Mouse (Mus musculus): ENCODE data around the gene Txnl4b. TPM values are rescaled to one million over a fixed set of nuclear protein-coding genes. Genes with fewer than 3 reads are reported as not detected.
A peak's percentile ranks its signal among the peaks of the same experiment; 100 is the strongest.

Gene Txnl4b
- polyA plus RNA-seq, 1 experiment from 2014 or later = 30.5 TPM

DNA sequence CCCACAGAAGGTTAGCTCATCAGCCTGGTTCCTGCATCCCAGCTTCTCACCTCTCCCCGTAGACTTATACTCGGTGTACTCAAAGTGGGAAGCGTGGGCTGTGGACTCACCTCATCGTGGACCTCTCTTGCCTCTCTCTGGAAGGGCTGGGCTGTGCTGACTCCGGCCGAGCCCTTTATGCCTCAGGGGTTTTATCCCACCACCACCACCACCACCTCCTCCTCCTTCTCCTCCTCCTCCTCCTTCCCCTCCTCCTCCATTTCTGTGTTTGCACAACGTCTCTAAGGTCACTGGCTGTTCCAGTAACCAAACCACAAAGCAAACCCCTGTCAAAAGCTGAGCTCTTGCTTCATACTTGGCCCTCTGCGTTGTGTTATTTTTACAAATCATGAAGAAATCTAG is 13.2 kb downstream of the Txnl4b start, which contains the start of gene Hp:
Hp (minus strand) TSS at position 273 of the 402 bp plus-strand sequence.
- Histone ChIP-seq H3K4me1 (replicated peaks) (no peaks in the 10 kb centered on the region), H3K9me3 (no peaks in the 10 kb centered on the region), H3K4me3 (no peak within 1 kb of the TSS), H3K27me3 (ENCODE audit: insufficient read depth, poor library complexity, severe bottlenecking) (no peaks in the 10 kb centered on the region), H3K36me3 (0 out of 2 replicates have a peak, but pooled peaks cover 5% of the 10 kb centered on the region), H3K27ac (no peak within 1 kb of the TSS)
- DNase-seq (ENCODE audit: low spot score) = no peak
- 78% methylated on average over 8 of the region's 8 CpGs for WGBS

DNA sequence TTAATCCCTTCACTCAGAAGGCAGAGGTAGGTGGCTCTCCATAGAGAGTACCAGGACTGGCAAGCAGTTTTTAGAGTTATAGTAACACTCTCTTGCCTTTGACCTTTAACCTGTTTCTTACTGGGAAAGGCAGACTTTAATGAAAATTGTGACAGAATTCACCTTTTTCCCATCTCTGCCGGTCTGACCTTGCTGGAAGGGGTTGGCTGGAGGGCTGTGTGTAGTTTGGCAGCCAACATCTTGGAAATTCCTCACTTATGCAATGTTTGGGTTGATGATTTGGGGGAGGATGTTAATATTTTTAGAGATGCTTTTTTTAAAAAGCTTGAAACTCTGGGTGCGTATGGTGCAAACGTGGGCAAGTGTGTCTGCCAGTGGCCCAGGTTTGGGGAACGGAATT is 18.6 kb downstream of the Txnl4b start:
- H3K9me3 ChIP-seq = no peaks in the 10 kb centered on the region
- no peak for DNase-seq (ENCODE audit: low spot score)
- no peaks in the 10 kb centered on the region for H3K27me3 ChIP-seq (ENCODE audit: insufficient read depth, poor library complexity, severe bottlenecking)
- H3K4me3 ChIP-seq = no peak overlapping the region
- 86% methylated on average over 4 of the region's 4 CpGs for WGBS
- H3K36me3 ChIP-seq = no peaks in the 10 kb centered on the region
- H3K4me1 ChIP-seq (replicated peaks) = no peaks in the 10 kb centered on the region
- no peak overlapping the region for H3K27ac ChIP-seq

DNA sequence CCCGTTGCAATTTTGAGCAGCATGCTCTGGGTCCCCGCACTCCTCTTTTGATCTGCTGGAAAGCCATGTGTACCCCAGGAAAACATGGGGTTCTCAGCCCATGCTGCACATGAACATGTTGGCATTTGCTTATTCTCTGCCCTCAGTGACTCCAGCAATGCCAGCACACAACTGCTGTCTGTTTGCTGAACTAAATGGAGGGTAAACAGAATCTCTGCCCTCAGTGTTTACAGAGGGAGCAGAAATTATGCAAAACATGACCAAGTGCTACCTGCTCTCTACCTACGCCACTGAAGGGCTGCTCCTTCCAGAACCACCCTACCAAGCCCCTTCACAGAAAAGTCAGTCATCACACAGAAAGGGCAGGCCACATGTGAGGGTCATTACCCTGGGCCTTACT is 19.1 kb downstream of the Txnl4b start:
- no peak for DNase-seq (ENCODE audit: low spot score)
- H3K27me3 ChIP-seq (ENCODE audit: insufficient read depth, poor library complexity, severe bottlenecking) = no peaks in the 10 kb centered on the region
- no peaks in the 10 kb centered on the region for H3K36me3 ChIP-seq
- H3K4me3 ChIP-seq = no peak overlapping the region
- no peaks in the 10 kb centered on the region for H3K4me1 ChIP-seq (replicated peaks)
- no peaks in the 10 kb centered on the region for H3K9me3 ChIP-seq
- H3K27ac ChIP-seq = no peak overlapping the region
- 93% methylated on average over 3 of the region's 3 CpGs for WGBS

DNA sequence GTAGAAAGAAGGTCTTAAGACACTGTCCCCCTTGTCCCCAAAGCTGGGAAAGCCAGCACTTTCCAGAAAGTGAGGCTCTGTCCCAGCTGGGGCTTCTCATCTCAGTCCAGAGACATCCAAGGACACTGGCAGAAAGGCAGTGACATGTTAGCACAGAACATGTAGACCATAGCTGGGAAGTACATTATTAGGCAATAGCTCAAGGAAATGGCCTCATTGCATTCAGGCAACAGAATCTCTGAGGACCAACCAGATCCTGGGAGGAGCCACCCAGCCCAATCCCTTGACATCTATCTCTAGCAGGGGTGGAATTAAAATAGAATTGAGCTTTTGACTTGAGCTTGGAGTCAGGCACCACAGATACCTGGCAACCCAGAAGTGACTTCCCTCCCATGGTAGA is 20.0 kb downstream of the Txnl4b start:
- H3K9me3 ChIP-seq = no peaks in the 10 kb centered on the region
- no peaks in the 10 kb centered on the region for H3K36me3 ChIP-seq
- no peaks in the 10 kb centered on the region for H3K4me1 ChIP-seq (replicated peaks)
- H3K4me3 ChIP-seq = no peak overlapping the region
- no peak for DNase-seq (ENCODE audit: low spot score)
- no peak overlapping the region for H3K27ac ChIP-seq
- H3K27me3 ChIP-seq (ENCODE audit: insufficient read depth, poor library complexity, severe bottlenecking) = no peaks in the 10 kb centered on the region

DNA sequence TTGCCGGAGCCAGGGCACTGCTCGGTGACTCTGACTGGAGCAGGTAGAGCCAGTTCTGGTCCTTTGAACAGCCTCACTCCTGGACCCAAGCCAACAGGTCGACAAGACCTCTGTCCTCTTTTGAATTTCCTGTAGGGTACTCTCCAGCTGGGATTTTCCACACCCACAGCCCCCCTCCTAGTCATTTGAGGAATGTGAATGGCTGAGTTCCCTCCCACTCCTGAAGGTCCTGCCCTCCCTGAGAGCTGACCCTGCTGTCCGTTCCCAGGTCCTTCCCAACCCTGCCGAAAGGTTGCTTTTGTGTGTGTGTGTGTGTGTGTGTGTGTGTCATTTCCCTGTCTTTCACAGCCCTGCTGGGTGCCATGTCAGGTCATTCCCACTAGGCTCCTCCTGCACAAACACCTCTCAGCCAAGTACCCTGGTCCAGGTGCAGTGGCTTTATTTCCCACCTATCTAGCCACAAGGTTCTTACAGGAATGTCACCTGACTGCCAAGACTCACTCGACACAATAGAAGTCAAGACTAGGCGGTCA is 21.3 kb downstream of the Txnl4b start:
- no peaks in the 10 kb centered on the region for H3K9me3 ChIP-seq
- H3K4me1 ChIP-seq (replicated peaks) = no peaks in the 10 kb centered on the region
- 71% methylated on average over 7 of the region's 7 CpGs for WGBS
- no peak overlapping the region for H3K27ac ChIP-seq
- peaks cover 6% of the 10 kb centered on the region for H3K36me3 ChIP-seq
- H3K27me3 ChIP-seq (ENCODE audit: insufficient read depth, poor library complexity, severe bottlenecking) = no peaks in the 10 kb centered on the region
- no peak for DNase-seq (ENCODE audit: low spot score)
- no peak overlapping the region for H3K4me3 ChIP-seq

DNA sequence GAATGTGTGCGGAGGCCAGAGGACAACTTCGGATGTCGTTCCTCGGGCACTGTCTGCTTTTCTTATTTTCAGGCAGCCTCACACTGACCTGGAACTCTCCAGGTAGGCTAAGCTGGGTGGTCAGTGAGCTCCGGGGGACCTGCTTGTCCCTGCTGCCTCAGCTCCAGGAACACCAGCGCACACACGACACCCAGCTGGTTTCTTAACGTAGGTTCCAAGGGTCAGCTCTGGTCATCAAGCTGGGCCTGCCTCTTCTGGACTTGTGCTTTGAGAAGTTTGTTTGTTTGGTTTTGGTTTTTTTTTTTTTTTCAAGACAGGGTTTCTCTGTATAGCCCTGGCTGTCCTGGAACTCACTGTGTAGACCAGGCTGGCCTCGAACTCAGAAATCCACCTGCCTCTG is 25.2 kb downstream of the Txnl4b start:
- peaks cover 41% of the 10 kb centered on the region for H3K36me3 ChIP-seq
- no peak overlapping the region for H3K4me3 ChIP-seq
- no peak for DNase-seq (ENCODE audit: low spot score)
- H3K27me3 ChIP-seq (ENCODE audit: insufficient read depth, poor library complexity, severe bottlenecking) = no peaks in the 10 kb centered on the region
- 87% methylated on average over 9 of the region's 9 CpGs for WGBS
- H3K4me1 ChIP-seq (replicated peaks) = no peaks in the 10 kb centered on the region
- no peak overlapping the region for H3K27ac ChIP-seq
- H3K9me3 ChIP-seq = no peaks in the 10 kb centered on the region

DNA sequence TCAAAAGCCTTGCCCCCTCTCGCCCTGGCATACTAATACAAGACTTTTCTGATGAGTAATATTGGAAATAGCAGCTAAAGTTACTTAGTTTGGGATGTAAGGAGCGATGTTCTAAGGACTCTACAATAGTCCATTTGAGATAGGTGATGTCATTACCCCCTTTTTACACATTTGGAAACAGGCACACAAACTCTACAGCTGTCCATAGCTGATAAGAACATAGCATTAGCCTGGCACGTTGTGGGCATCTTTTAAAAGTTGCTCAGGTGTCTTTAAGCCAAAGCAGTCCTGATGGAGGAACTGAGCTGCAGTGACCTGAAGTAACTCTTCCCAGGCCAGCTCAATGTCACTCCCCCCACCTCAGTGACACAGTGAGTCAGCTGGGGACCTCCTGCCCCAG is 25.7 kb downstream of the Txnl4b start:
- no peak for DNase-seq (ENCODE audit: low spot score)
- H3K4me1 ChIP-seq (replicated peaks) = no peaks in the 10 kb centered on the region
- no peak overlapping the region for H3K4me3 ChIP-seq
- no peaks in the 10 kb centered on the region for H3K9me3 ChIP-seq
- peaks cover 43% of the 10 kb centered on the region for H3K36me3 ChIP-seq
- H3K27me3 ChIP-seq (ENCODE audit: insufficient read depth, poor library complexity, severe bottlenecking) = no peaks in the 10 kb centered on the region
- no peak overlapping the region for H3K27ac ChIP-seq
- WGBS = 79% methylated on average over 3 of the region's 3 CpGs

DNA sequence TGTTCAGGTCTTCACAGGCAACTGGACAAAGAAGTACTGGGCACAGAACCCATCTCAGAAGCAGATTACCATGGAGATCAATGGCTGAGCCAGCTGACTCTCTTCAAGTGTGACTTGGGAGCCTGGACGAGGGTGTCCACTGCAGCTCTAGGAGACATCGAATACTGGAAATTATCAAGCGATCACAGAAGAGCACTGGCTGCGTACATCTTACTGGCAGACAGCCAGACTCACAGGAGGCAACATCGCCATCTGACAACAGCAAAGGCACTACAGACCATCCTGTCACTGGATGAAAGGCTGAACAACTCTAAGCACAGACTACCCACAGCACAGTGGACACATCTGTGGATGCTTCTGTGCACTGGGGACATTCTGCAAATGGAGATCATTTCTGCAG is 26.5 kb downstream of the Txnl4b start:
- H3K9me3 ChIP-seq = no peaks in the 10 kb centered on the region
- H3K36me3 ChIP-seq = peaks cover 51% of the 10 kb centered on the region
- 95% methylated on average over 5 of the region's 5 CpGs for WGBS
- no peak for DNase-seq (ENCODE audit: low spot score)
- no peaks in the 10 kb centered on the region for H3K27me3 ChIP-seq (ENCODE audit: insufficient read depth, poor library complexity, severe bottlenecking)
- no peak overlapping the region for H3K27ac ChIP-seq
- H3K4me1 ChIP-seq (replicated peaks) = no peaks in the 10 kb centered on the region
- H3K4me3 ChIP-seq = no peak overlapping the region

DNA sequence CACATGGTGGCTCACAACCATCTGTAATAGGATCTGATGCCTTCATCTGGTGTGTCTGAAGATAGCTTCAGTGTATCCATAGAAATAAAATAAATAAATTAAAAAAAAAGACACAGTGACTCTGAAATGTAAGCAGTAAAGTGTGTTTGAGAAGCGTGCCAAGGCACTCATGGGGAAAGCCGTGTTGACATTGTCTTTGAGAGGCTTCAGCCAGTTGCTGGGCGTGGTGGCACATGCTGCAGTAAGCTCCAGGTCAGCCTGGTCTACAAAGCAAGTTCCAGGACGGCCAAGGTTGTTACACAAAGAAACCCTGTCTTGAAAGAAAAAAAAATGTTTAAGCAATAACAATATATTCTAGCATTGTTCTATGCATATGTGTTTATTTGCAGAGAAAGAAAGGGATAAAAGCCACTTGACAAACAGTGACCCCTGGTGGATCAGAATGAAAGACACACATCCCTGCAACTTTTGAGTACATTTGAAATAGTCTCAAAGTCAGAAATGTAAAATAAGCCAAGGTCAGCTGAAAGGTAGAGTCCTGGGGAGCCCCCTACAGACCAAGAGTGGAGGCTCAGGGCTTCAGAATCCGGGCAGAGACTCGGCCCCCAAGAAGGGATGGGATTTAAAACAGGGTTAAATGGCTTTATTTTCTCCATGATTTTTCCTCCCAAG is 27.6 kb downstream of the Txnl4b start:
- 82% methylated on average over 6 of the region's 6 CpGs for WGBS
- H3K4me1 ChIP-seq (replicated peaks) = no peaks in the 10 kb centered on the region
- H3K9me3 ChIP-seq = no peaks in the 10 kb centered on the region
- no peak for DNase-seq (ENCODE audit: low spot score)
- H3K4me3 ChIP-seq = no peak overlapping the region
- H3K36me3 ChIP-seq = peaks cover 51% of the 10 kb centered on the region
- H3K27ac ChIP-seq = no peak overlapping the region
- no peaks in the 10 kb centered on the region for H3K27me3 ChIP-seq (ENCODE audit: insufficient read depth, poor library complexity, severe bottlenecking)

DNA sequence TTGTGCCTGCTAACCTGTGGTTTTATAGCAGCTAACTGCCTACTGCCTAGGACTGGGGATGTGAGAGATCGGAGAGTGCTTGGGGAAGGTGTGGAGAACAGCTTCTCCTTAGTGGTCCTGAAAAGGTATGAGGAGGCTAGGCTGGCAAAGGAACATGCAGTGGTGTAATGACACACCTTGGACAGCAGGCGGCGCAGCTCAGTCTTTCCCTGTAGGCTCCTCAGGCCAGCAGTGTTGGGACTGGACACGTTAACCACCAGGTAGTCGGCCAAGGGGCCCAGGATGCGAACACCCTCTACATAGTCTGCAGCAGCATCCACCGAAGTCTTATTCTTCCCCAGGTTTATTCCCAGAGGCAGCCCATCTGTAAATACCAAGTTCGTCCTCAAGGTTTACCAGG is 30.2 kb downstream of the Txnl4b start:
- H3K27me3 ChIP-seq (ENCODE audit: insufficient read depth, poor library complexity, severe bottlenecking) = no peaks in the 10 kb centered on the region
- no peak overlapping the region for H3K27ac ChIP-seq
- DNase-seq (ENCODE audit: low spot score) = peak; percentile 61
- no peak overlapping the region for H3K4me3 ChIP-seq
- 55% methylated on average over 8 of the region's 8 CpGs for WGBS
- peaks cover 72% of the 10 kb centered on the region for H3K36me3 ChIP-seq
- H3K9me3 ChIP-seq = no peaks in the 10 kb centered on the region
- H3K4me1 ChIP-seq (replicated peaks) = no peaks in the 10 kb centered on the region

DNA sequence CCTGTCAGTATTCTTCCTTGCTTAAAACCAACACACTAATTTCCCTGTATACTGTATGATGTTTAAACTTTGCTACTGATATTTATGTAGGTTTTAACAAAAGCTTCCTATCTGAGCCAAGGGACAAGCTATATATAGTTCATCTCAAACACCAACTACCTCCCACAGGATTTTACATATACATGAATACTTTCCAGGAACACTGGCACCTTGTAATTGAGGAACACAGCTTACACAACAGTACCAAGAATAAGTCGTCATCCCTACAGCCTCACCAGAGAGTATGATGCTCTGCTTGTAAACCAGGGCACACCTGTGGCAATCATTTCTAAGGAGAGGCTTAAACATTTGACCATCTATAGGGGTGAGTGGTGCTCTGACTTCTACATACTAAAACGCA is 41.0 kb downstream of the Txnl4b start:
- Histone ChIP-seq H3K27me3 (ENCODE audit: insufficient read depth, poor library complexity, severe bottlenecking) (no peaks in the 10 kb centered on the region), H3K9me3 (no peaks in the 10 kb centered on the region), H3K4me1 (replicated peaks) (peaks cover 19% of the 10 kb centered on the region), H3K4me3 (no peak overlapping the region), H3K27ac (no peak overlapping the region), H3K36me3 (peaks cover 44% of the 10 kb centered on the region)
- 86% methylated on average over 2 of the region's 2 CpGs for WGBS
- DNase-seq (ENCODE audit: low spot score) = no peak

DNA sequence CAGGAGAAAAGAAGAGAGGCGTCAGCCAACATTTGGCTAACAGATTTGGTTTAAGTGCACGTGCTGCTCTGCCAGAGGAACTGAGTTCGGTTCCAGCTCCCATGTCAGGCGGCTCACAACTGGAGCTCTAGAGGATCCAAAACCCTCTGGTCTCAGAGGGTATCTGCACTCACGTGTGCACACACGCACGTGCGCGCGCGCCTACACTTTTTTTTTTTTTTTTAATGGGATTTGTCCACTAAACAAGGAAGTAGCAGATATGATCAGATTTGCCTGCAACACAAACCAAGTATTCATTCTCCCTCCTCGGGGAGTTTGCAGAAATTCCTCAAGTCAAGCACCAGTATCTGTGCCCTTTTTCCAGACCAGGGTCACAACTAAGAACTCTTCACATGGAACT is 42.0 kb downstream of the Txnl4b start:
- no peak for DNase-seq (ENCODE audit: low spot score)
- WGBS = 13% methylated on average over 12 of the region's 12 CpGs
- Histone ChIP-seq H3K9me3 (no peaks in the 10 kb centered on the region), H3K27ac (peak overlapping the region; percentile 91), H3K27me3 (ENCODE audit: insufficient read depth, poor library complexity, severe bottlenecking) (no peaks in the 10 kb centered on the region), H3K36me3 (peaks cover 34% of the 10 kb centered on the region), H3K4me1 (replicated peaks) (peaks cover 19% of the 10 kb centered on the region), H3K4me3 (peak overlapping the region; percentile 69)

DNA sequence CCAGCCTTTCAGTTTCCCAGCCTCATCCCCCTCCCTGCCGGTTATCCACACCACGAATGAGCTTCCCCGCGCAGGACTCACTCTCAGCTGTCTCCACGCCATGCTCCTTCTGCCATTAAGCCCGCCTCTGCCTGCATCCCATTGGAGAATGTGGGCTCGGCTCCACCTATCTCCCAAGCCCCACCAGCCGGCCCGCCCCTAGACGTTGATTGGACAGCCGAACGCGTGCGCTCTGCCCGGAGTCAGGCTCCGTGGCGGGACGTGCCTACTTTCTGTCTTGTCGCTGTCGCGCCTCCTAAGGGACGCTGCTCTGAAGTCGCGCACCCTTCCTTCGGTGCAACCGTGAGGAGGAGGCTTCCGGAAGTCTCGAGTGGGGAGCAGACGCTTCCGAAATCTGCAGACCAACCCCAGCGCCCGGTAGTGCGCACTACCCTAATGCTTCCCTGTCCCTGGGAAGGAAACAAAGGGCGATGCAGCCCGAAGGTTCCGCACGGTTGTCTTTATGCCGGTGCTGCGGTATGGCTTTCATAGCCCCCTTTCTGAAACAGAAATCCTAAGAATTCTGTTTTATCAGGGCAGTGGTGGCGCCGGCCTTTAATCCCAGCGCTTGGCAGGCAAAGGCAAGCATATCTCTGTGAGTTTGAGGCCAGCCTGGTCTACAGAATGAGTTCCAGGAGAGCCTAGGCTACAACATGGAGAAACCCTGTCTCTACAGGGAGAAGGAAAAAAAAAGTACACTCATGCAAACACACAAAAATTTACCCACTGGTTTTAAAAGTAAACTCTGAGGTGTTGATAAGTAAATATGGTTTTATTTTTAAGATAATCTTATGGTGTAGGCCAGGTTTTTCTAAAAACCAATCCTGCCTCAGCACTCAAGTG is 42.8 kb downstream of the Txnl4b start, which contains the start of gene Dhodh:
Dhodh (minus strand) TSS at position 403 of the 882 bp plus-strand sequence.
- Histone ChIP-seq H3K4me1 (replicated peaks) (peaks cover 19% of the 10 kb centered on the region), H3K9me3 (no peaks in the 10 kb centered on the region)

More for the DNA sequence above, 42.8 kb downstream of the Txnl4b start, which contains the start of gene Dhodh:
- peak; percentile 97 for DNase-seq (ENCODE audit: low spot score)
- Histone ChIP-seq H3K27me3 (ENCODE audit: insufficient read depth, poor library complexity, severe bottlenecking) (no peaks in the 10 kb centered on the region), H3K36me3 (peaks cover 26% of the 10 kb centered on the region), H3K4me3 (peak within 1 kb of the TSS; percentile 69), H3K27ac (peak within 1 kb of the TSS; percentile 91)
- WGBS = under 1% methylated on average over 42 of the region's 42 CpGs
